ENCODE assay signal across 8 mouse cellular contexts in the genomic region with DNA sequence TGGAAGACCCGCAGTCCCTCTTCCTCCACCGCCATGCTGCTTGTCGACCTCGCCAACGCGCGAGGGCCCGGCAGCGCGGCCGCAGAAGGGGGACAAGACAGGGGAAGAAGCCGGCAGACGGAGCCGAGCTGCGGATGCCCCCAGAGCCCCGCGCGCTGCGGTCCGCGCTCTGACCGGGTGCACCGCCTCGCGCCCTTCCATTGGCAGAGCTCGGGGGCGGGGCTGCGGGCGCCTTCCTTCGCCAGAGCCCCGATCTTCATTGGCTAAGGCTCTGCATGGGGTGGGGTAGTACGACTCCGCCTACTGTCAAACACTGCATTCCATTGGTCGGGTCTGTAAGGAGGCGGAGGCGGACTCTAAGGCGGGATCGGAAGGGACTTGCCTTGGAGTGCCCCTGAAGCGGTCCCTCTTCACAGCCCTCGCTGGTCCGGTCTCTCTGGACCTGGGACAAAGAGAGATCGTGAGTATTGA. TPM values are rescaled to one million over a fixed set of nuclear protein-coding genes. Genes with fewer than 3 reads are reported as not detected.
DNase-seq lines count a peak whose midpoint lies in the region; ATAC-seq and TF ChIP-seq lines count a peak whose summit lies in the region.

Gene Rasa3, minus strand, starts transcription at position 191 of the 471 bp plus-strand sequence.

- ATAC-seq in erythroid progenitor cell, adult 5-6 weeks (replicated peaks; ENCODE audit: low FRiP score, poor library complexity, severe bottlenecking): peak; percentile 95
- peak; percentile 95 for ATAC-seq in heart, embryonic 12.5 days (ENCODE audit: insufficient number of reproducible peaks, low FRiP score)
- ATAC-seq in kidney, postnatal 0 days (replicated peaks; ENCODE audit: low FRiP score, low read depth): peak; percentile 99
- peak; percentile 97 for ATAC-seq in liver, embryonic 11.5 days (replicated peaks; ENCODE audit: low FRiP score)
- ATAC-seq in stomach, embryonic 14.5 days (ENCODE audit: insufficient number of reproducible peaks, insufficient read depth, low FRiP score, low read depth): peak; percentile 99

- peak within 1 kb of the TSS; percentile 81 for H3K9ac ChIP-seq in heart, embryonic 12.5 days
- H3K9ac ChIP-seq in kidney, postnatal 0 days (ENCODE audit: low read depth, low read length): peak within 1 kb of the TSS; percentile 60
- H3K9ac ChIP-seq in liver, embryonic 11.5 days (ENCODE audit: low read depth, low read length): peak within 1 kb of the TSS; percentile 73
- peak within 1 kb of the TSS; percentile 31 for H3K9ac ChIP-seq in stomach, embryonic 14.5 days (replicated peaks; ENCODE audit: low read depth, low read length)

- no peaks in the 10 kb centered on the region for H3K9me3 ChIP-seq in heart, embryonic 12.5 days (replicated peaks)
- no peaks in the 10 kb centered on the region for H3K9me3 ChIP-seq in kidney, postnatal 0 days (replicated peaks; ENCODE audit: low read length)
- no peaks in the 10 kb centered on the region for H3K9me3 ChIP-seq in liver, embryonic 11.5 days (ENCODE audit: control insufficient read depth, low read length)
- no peaks in the 10 kb centered on the region for H3K9me3 ChIP-seq in stomach, embryonic 14.5 days (ENCODE audit: control insufficient read depth, low read depth, low read length)

- TF ChIP-seq CTCF in C2C12 (IDR thresholded peaks at IDR 0.05; ENCODE audit: control insufficient read depth, insufficient read depth, insufficient read length): no peak
- TF ChIP-seq CTCF in kidney, postnatal 0 days (IDR thresholded peaks at IDR 0.05; ENCODE audit: low read depth): no peak; the same call in 1 of the 2 replicates

- H3K79me3 ChIP-seq in C2C12 (ENCODE audit: low read depth): peaks cover 40% of the 10 kb centered on the region

- H3K4me1 ChIP-seq in heart, embryonic 12.5 days (replicated peaks): peaks cover 47% of the 10 kb centered on the region
- peaks cover 17% of the 10 kb centered on the region; the same call in 1 of the 2 replicates for H3K4me1 ChIP-seq in kidney, postnatal 0 days (replicated peaks; ENCODE audit: insufficient read depth, low read length)
- H3K4me1 ChIP-seq in liver, embryonic 11.5 days (replicated peaks; ENCODE audit: control insufficient read depth, insufficient read depth, low read length): peaks cover 38% of the 10 kb centered on the region
- H3K4me1 ChIP-seq in stomach, embryonic 14.5 days (ENCODE audit: control insufficient read depth, insufficient read depth, low read length): peaks cover 18% of the 10 kb centered on the region

- peak within 1 kb of the TSS; percentile 94 for H3ac ChIP-seq in C2C12 (ENCODE audit: control insufficient read depth, insufficient read length, low read depth)

- DNase-seq in brain, embryonic 18.5 days (ENCODE audit: low read depth, low spot score): peak; percentile 93
- DNase-seq in kidney, postnatal 0 days (ENCODE audit: low spot score): peak; percentile 100
- peak; percentile 90 for DNase-seq in liver, embryonic 11.5 days (ENCODE audit: low spot score)
- peak; percentile 95 for DNase-seq in naive thymus-derived CD4-positive, alpha-beta T cell, adult 2 months (ENCODE audit: low read depth)

- no peaks in the 10 kb centered on the region for H3K36me3 ChIP-seq in C2C12 (ENCODE audit: control insufficient read depth, insufficient read depth)
- H3K36me3 ChIP-seq in heart, embryonic 12.5 days: no peaks in the 10 kb centered on the region
- H3K36me3 ChIP-seq in kidney, postnatal 0 days (ENCODE audit: insufficient read depth, low read length): no peaks in the 10 kb centered on the region
- H3K36me3 ChIP-seq in liver, embryonic 11.5 days (ENCODE audit: control insufficient read depth, insufficient read depth, low read length): no peaks in the 10 kb centered on the region
- no peaks in the 10 kb centered on the region for H3K36me3 ChIP-seq in stomach, embryonic 14.5 days (ENCODE audit: control insufficient read depth, insufficient read depth, low read length)

- H3K4me2 ChIP-seq in heart, embryonic 12.5 days: peak within 1 kb of the TSS; percentile 90
- H3K4me2 ChIP-seq in kidney, postnatal 0 days (ENCODE audit: low read length): peak within 1 kb of the TSS; percentile 77
- H3K4me2 ChIP-seq in liver, embryonic 11.5 days: peak within 1 kb of the TSS; percentile 88
- H3K4me2 ChIP-seq in stomach, embryonic 14.5 days (replicated peaks; ENCODE audit: low read depth, low read length): peak within 1 kb of the TSS; percentile 77

- under 1% methylated on average over 42 of the region's 42 CpGs for WGBS in heart, embryonic 12.5 days
- WGBS in kidney, postnatal 0 days: under 1% methylated on average over 33 of the region's 42 CpGs
- under 1% methylated on average over 42 of the region's 42 CpGs for WGBS in liver, embryonic 11.5 days
- under 1% methylated on average over 32 of the region's 42 CpGs for WGBS in stomach, embryonic 14.5 days

- H3K4me3 ChIP-seq in C2C12 (ENCODE audit: insufficient read depth, poor library complexity, severe bottlenecking): peak within 1 kb of the TSS; percentile 81
- peak within 1 kb of the TSS; percentile 72 for H3K4me3 ChIP-seq in heart, embryonic 12.5 days
- H3K4me3 ChIP-seq in kidney, postnatal 0 days (replicated peaks; ENCODE audit: low read depth, low read length): peak within 1 kb of the TSS; percentile 71
- H3K4me3 ChIP-seq in liver, embryonic 11.5 days (ENCODE audit: low read depth, low read length): peak within 1 kb of the TSS; percentile 82
- peak within 1 kb of the TSS; percentile 65 for H3K4me3 ChIP-seq in stomach, embryonic 14.5 days (ENCODE audit: low read depth, low read length)

- H3K27me3 ChIP-seq in C2C12 (ENCODE audit: control insufficient read depth, insufficient read depth, insufficient read length): no peaks in the 10 kb centered on the region
- peaks cover 6% of the 10 kb centered on the region; the same call in 1 of the 2 replicates for H3K27me3 ChIP-seq in heart, embryonic 12.5 days (replicated peaks)
- no peaks in the 10 kb centered on the region for H3K27me3 ChIP-seq in kidney, postnatal 0 days (ENCODE audit: insufficient read depth, low read length)
- no peaks in the 10 kb centered on the region for H3K27me3 ChIP-seq in liver, embryonic 11.5 days (replicated peaks; ENCODE audit: control insufficient read depth, insufficient read depth, low read length)
- 0 out of 2 replicates have a peak, but pooled peaks cover 4% of the 10 kb centered on the region for H3K27me3 ChIP-seq in stomach, embryonic 14.5 days (ENCODE audit: control insufficient read depth, insufficient read depth, low read length)

- peak within 1 kb of the TSS; percentile 87 for H3K27ac ChIP-seq in heart, embryonic 12.5 days (ENCODE audit: poor library complexity, severe bottlenecking)
- H3K27ac ChIP-seq in kidney, postnatal 0 days: peak within 1 kb of the TSS; percentile 83
- peak within 1 kb of the TSS; percentile 77 for H3K27ac ChIP-seq in liver, embryonic 11.5 days (ENCODE audit: low read depth, low read length)
- H3K27ac ChIP-seq in stomach, embryonic 14.5 days (ENCODE audit: low read length): peak within 1 kb of the TSS; percentile 73; the same call in 1 of the 2 replicates

- peaks cover 50% of the 10 kb centered on the region for H3K79me2 ChIP-seq in C2C12 (ENCODE audit: control insufficient read depth, insufficient read depth)

TF ChIP-seq in C2C12, 6 proteins besides CTCF, POLR2A, EP300 and RAD21:
- no peak for TF ChIP-seq MYOD1 (IDR thresholded peaks at IDR 0.05; ENCODE audit: control insufficient read depth, insufficient read length, low read depth)
- no peak for TF ChIP-seq CEBPB (IDR thresholded peaks at IDR 0.05; ENCODE audit: low read depth)
- no peak for TF ChIP-seq MAX (IDR thresholded peaks at IDR 0.05)
- no peak for TF ChIP-seq MYOG (IDR thresholded peaks at IDR 0.05; ENCODE audit: control insufficient read depth, extremely low read depth, insufficient read length)
- no peak for TF ChIP-seq FOSL1 (IDR thresholded peaks at IDR 0.05; ENCODE audit: insufficient read depth, low read length, poor library complexity, severe bottlenecking)
- no peak for TF ChIP-seq USF1 (IDR thresholded peaks at IDR 0.05; ENCODE audit: low read depth)

RNA-seq across cellular contexts. Expression of gene Rasa3, which starts in this region (rescaled TPM):
- polyA plus RNA-seq in C2C12 (2012; fragmentation: generic; extraction: Trizol): 67.0 TPM
- total RNA-seq in erythroid progenitor cell, adult 5-6 weeks (2015; ENCODE audit: low replicate concordance): 6.5 and 9.6 TPM in 2 replicates
- total RNA-seq in erythroid progenitor cell, adult 5-6 weeks (2017; ENCODE audit: low replicate concordance): 12.2 and 13.4 TPM in 2 replicates
- 35.1 and 41.5 TPM in 2 replicates for polyA plus RNA-seq in heart, embryonic 12.5 days (2016; fragmentation: Nextera tagmentation; extraction: Ambion mirVana)
- 14.0 and 15.6 TPM in 2 replicates for polyA plus RNA-seq in kidney, postnatal 0 days (2015; fragmentation: Nextera tagmentation; extraction: Ambion mirVana)
- polyA plus RNA-seq in liver, embryonic 11.5 days (2014; fragmentation: Nextera tagmentation; extraction: Ambion mirVana): 37.2 and 38.2 TPM in 2 replicates
- polyA plus RNA-seq in stomach, embryonic 14.5 days (2014; fragmentation: Nextera tagmentation; extraction: Ambion mirVana): 23.0 and 27.7 TPM in 2 replicates

Comparison
In these comparisons a context has a peak if more than half of its experiments do, and no peak if none do; other contexts are left out.
1. Peak in every context shown above with its lines: DNase-seq, ATAC-seq, H3K4me3 ChIP-seq and H3K27ac ChIP-seq.
2. H3K9ac ChIP-seq: peak in every context shown above with its lines; median percentile 81 in heart, embryonic 12.5 days; 73 in liver, embryonic 11.5 days; 60 in kidney, postnatal 0 days; 31 in stomach, embryonic 14.5 days.